Mouse (Mus musculus) cerebellum, adult 11-12 months (tissue): Measurements from ENCODE around the gene Olfr981.
"Not testable (repeated sequence)": the region's sequence is repeated elsewhere in the genome, so short reads cannot be mapped to it uniquely, and the experiment has no call there.

Source experiments
- DNase-seq: peaks from one replicate; pipeline ENCODE4 v3.0.0; 2022

Gene Olfr981

GRCm38 (mm10) chr9:40021164-40021563, at the start of gene Olfr981:
Gene Olfr981, plus strand, starts transcription at chr9:40021464.
- DNase-seq = no peak

- DNase-seq = not testable (repeated sequence)
These were observed 44.6 kb upstream of the Olfr981 start for GRCm38 (mm10) chr9:39976581-39977145.

DNA sequence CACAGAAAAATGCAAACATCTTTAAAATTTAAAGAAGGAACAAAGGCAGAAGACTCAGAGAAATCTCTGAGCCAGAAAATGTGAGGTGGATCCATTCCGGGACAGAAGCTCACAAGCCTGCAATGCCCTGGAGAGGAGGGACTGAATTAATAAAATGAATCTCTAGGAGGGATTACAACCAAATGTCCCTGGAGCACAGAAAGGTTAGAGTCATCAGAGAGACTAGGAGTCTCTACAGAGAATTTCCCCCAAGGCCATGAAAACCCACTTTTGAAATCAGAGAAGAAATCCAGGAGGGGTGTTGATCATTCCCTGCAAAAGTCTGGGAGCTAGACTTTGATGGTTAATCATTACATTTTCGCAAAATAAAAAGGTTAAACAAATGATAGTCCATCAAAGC, 29.5 kb upstream of the Olfr981 start, which contains the start of gene Olfr978:
Gene Olfr978 (plus strand): TSS at position 301 of the 400 bp plus-strand sequence.
- no peak for DNase-seq

GRCm38 (mm10) chr9:40003365-40003764, 17.9 kb upstream of the Olfr981 start, which contains the start of gene Olfr979:
Gene Olfr979, minus strand, starts transcription at chr9:40003465.
- no peak for DNase-seq

DNA sequence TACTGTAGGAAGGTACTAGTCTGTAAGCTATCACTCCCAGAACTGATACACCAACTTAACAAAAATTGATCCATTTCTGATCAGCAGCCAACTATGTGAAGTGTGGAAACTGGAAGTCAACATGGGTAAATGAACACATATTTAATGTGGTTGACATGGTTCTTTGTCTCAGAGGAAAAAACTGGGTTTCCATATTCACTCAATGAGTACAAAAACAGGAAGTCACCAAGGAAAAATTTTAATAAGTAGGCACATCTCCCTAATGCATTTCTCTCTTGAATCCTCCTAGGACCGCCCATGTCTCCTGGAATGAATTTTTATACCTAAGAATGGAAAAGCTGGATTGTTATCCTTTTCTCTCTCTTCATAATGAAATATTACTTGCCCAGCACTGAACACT, 11.8 kb upstream of the Olfr981 start, which contains the start of gene Olfr980:
Gene Olfr980 (minus strand): TSS at position 101 of the 400 bp plus-strand sequence.
- no peak for DNase-seq

DNA sequence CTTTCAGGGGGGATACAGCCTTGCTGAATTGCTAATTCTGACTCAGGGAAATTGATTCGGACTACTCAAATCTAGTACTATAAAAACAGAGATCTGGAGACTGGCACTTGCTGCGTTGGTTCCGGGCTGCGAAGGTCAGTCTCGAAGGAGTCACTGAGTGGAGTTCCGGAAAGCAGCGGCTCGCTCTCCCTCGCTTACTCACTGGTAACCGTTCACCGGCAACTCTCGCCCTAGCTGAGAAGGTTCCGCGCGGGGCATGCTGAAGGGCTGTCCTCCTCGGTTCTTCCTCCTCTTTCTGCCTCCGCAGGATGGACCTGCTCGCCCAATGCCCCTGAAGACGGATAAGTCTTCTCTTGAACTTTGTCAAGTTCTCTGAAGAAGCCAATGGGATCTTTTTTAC, 28.9 kb downstream of the Olfr981 start:
- DNase-seq = no peak

DNA sequence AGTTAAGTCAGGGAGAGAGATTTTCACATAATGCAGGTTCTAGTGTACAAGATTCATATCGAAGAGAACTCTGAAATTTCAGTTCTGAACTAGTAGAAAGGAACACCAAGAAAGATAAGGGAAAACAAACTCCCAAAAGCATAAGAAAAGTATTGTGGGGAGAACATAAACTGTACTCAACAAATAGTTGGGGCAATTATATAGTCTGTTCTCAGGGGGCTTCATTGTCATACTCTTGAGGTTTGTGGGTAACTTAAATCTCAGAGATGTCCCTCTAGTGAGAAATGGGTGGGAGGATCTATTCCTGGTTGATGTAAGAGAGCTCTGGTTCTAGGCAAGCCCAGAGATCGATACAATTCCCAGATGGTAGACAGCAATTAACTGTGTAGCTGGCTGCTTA, 52.3 kb downstream of the Olfr981 start, which contains the start of gene Olfr982:
Gene Olfr982 (plus strand): TSS at position 301 of the 400 bp plus-strand sequence.
- DNase-seq = no peak
